Mouse (Mus musculus): Measurements from ENCODE around the gene Gm5737.

DNA sequence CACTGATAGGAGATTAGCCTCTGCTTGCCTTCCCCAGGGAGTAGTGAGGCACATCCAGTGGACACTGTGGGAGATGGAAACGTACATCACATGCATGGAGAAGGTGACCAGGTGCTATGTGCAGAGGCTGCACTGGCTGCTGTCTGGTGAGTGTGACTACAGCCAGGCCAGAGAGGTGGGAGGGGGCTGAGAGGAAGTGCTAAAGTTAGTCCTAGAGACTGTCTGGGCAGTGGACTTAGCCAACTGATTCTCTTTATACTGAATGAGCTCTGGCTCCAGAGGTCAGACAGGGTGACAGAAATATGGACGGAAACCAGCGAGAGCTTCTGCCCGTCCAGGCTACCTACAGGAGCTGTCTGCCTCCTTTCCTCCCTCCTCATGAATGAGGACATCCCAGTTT is 16.6 kb upstream of the Gm5737 start:
- TF ChIP-seq POLR2A (IDR thresholded peaks at IDR 0.05; ENCODE audit: insufficient read depth, low read depth, low read length) = no peak
- no peak for TF ChIP-seq EP300 (IDR thresholded peaks at IDR 0.05; ENCODE audit: insufficient read depth, low read depth, low read length)
- TF ChIP-seq CTCF (IDR thresholded peaks at IDR 0.05) = no peak
